Mouse (Mus musculus) kidney, embryonic 16.5 days (tissue): ENCODE measurements around the gene Edem1. TPM values are rescaled to one million over a fixed set of nuclear protein-coding genes. Genes with fewer than 3 reads are reported as not detected.

Experiments used
- ATAC-seq: fragments of 200-750 bp; cut with Nextera tagmentation; 2 replicates; pipeline ENCODE4 v1.8.0; 2017; ENCODE audit warnings: moderate TSS enrichment; ENCODE audit not compliant: low FRiP score, low TSS enrichment
- H3K27ac ChIP-seq: fragments of 300-500 bp; sonication (generic); 2 replicates; pipeline ENCODE4 v1.5.1; 2014; ENCODE audit warnings: low read length
- H3K27me3 ChIP-seq: fragments of 300-500 bp; sonication (generic); 2 replicates; pipeline ENCODE4 v1.6.1; 2014; ENCODE audit warnings: low read length, control low read depth, mixed read lengths; ENCODE audit not compliant: insufficient read depth
- H3K36me3 ChIP-seq: fragments of 300-500 bp; sonication (generic); 2 replicates; pipeline ENCODE4 v1.6.1; 2014; ENCODE audit warnings: low read length, control low read depth, mixed read lengths; ENCODE audit not compliant: insufficient read depth
- H3K4me1 ChIP-seq: fragments of 300-500 bp; sonication (generic); 2 replicates; pipeline ENCODE4 v1.6.1; 2014; ENCODE audit warnings: low read length, control low read depth, mixed read lengths; ENCODE audit not compliant: insufficient read depth
- H3K4me2 ChIP-seq: fragments of 300-500 bp; sonication (generic); replicated peaks from 2 replicates; pipeline ENCODE4 v1.6.1; 2014; ENCODE audit warnings: low read depth, low read length
- H3K4me3 ChIP-seq: fragments of 300-500 bp; sonication (generic); 2 replicates; pipeline ENCODE4 v1.5.1; 2014; ENCODE audit warnings: mild to moderate bottlenecking, low read length
- H3K9ac ChIP-seq: fragments of 300-500 bp; sonication (generic); replicated peaks from 2 replicates; pipeline ENCODE4 v1.6.1; 2014; ENCODE audit warnings: low read length
- H3K9me3 ChIP-seq: fragments of 300-500 bp; sonication (generic); 2 replicates; pipeline ENCODE4 v1.6.1; 2016; ENCODE audit warnings: low read length, control low read depth
- WGBS: fragments of 180-500 bp; shearing (Covaris S2); extraction: QIAGEN DNeasy Blood & Tissue Kit; methylation state at CpG from one replicate; pipeline ENCODE4 v1.1.7; 2014; 5-methylcytosine and 5-hydroxymethylcytosine counted together
- polyA plus RNA-seq: library from polyadenylated mRNA; unstranded; fragments of >200 nt; fragmentation: Nextera tagmentation; extraction: Ambion mirVana; gene quantifications from 2 replicates; pipeline ENCODE4 v1.2.1, GENCODE M21; 2015

The Edem1 gene
- polyA plus RNA-seq, 1 experiment from 2014 or later = 18.8 TPM

DNA sequence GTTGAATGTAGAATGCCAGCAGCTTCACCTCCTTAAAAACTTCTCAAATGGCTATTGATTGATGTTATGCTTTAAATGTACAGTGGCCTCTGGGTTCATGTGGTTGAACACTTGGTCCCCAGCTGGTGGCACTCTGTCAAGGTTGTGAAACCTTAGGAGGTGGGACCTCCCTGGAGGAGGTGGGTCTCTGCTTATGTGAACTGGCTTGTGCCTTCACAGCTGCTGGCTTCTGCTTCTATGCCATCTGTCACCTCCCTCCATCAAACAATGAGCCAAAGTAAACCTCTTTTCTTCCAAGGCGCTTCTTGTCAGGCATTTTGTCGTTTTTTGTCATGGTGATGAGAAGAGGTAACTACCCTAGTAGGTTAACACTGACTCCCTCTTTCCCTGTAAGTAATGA lies 31.7 kb upstream of the Edem1 start:
- no peaks in the 10 kb centered on the region for H3K27me3 ChIP-seq
- no peaks in the 10 kb centered on the region for H3K36me3 ChIP-seq
- no peak overlapping the region for H3K9ac ChIP-seq
- H3K4me1 ChIP-seq = no peaks in the 10 kb centered on the region
- H3K4me3 ChIP-seq = no peak overlapping the region
- H3K27ac ChIP-seq = no peak overlapping the region
- H3K4me2 ChIP-seq = no peak overlapping the region
- H3K9me3 ChIP-seq = no peaks in the 10 kb centered on the region
- 26% methylated on average over 2 of the region's 2 CpGs for whole genome bisulfite sequencing
- peak; percentile 86 for ATAC-seq

DNA sequence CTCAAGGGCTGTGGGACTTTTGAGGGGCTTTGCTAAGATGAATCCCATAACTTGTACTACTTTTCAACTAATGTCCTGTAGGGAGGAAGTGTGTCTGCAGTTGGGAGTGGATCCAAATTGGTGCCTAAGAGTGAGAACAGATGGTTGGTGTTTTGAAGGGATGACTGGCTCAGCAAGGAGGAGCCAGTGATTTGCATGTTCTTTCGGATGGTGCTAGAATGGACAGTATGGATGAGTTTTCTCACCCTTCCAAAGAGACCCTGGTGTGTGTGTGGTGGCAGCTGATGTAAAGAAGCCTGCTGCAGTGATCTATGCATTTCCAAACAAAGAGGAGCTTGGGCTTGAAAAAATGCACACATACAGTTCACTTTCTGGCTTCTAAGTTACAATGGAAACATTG lies 23.2 kb upstream of the Edem1 start:
- peak; percentile 77 for ATAC-seq
- peaks cover 20% of the 10 kb centered on the region for H3K4me1 ChIP-seq
- no peaks in the 10 kb centered on the region for H3K36me3 ChIP-seq
- peak overlapping the region; percentile 48 for H3K27ac ChIP-seq
- no peak overlapping the region for H3K9ac ChIP-seq
- H3K4me2 ChIP-seq = 0 out of 2 replicates have a peak overlapping the region, but pooled peaks have one; percentile 8
- no peaks in the 10 kb centered on the region for H3K9me3 ChIP-seq
- 10% methylated on average over 1 of the region's 1 CpGs for WGBS
- no peak overlapping the region for H3K4me3 ChIP-seq
- H3K27me3 ChIP-seq = no peaks in the 10 kb centered on the region

DNA sequence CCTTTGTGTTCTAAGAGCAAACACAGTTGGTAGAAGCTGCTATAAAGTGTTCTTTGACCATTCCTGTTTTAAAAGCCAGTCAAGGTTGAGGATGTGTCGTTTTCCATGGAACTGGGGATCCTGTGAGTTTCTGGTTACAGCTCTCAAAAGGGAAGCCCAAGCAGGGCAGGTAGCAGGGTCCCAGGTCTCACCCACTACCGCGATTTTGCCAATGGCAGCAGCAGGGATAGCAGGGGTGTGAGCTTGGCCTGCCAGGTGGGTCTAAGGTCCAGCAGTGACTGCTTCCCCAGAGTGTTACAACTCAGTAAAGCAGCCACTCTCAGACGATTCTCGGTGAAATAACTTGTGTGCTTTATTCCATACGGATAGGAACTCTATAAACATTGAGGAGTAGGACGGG lies 22.6 kb upstream of the Edem1 start:
- peak; percentile 21; the same call in 1 of the 2 replicates for ATAC-seq
- H3K4me1 ChIP-seq = peaks cover 20% of the 10 kb centered on the region
- peak overlapping the region; percentile 71; the same call in 1 of the 2 replicates for H3K27ac ChIP-seq
- WGBS = 45% methylated on average over 7 of the region's 7 CpGs
- no peak overlapping the region for H3K4me2 ChIP-seq
- no peaks in the 10 kb centered on the region for H3K36me3 ChIP-seq
- H3K27me3 ChIP-seq = no peaks in the 10 kb centered on the region
- no peaks in the 10 kb centered on the region for H3K9me3 ChIP-seq
- no peak overlapping the region for H3K9ac ChIP-seq
- no peak overlapping the region for H3K4me3 ChIP-seq

DNA sequence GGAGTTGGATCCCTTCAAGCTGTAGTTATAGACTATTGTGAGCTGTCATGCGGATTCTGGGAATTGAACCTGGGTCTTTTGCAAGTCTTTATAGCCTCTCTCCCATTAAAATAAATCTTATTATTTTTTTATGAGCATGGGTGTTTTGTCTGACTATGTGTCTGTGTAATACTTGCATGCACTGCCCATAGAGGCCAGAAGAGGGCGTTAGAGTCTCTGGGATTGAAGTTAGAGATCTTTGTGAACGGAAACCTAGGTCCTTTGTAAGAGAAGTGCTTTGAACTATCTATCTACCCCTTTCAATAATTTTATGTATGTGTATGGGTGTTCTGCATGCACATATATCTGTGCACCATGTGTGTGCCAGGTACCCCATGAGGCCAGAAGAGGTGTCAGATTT lies 21.0 kb upstream of the Edem1 start:
- no peak for ATAC-seq
- no peak overlapping the region for H3K9ac ChIP-seq
- no peak overlapping the region for H3K27ac ChIP-seq
- H3K4me2 ChIP-seq = no peak overlapping the region
- H3K4me3 ChIP-seq = no peak overlapping the region
- no peaks in the 10 kb centered on the region for H3K9me3 ChIP-seq
- 78% methylated on average over 3 of the region's 3 CpGs for WGBS
- no peaks in the 10 kb centered on the region for H3K27me3 ChIP-seq
- no peaks in the 10 kb centered on the region for H3K36me3 ChIP-seq
- peaks cover 23% of the 10 kb centered on the region for H3K4me1 ChIP-seq

DNA sequence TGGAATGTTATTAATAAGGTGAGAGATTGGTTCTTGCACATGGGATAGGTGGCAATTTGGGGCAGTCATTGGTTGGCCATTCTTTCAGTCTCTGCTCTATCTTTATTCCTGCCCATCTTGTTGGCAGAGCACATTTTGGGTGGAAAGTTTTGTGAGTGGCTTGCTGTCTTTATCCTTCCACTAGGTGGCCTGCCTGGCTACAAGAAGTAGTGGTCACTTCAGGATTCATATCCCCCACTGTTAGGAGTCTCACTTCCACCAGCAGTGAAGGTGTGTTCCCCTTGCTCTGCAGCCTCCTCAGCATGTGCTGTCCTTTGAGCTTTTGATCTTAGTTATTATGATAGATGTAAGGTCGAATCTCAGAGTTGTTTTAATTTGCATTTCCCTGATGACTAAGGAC lies 19.7 kb upstream of the Edem1 start:
- no peak overlapping the region for H3K4me2 ChIP-seq
- H3K36me3 ChIP-seq = no peaks in the 10 kb centered on the region
- no peak for ATAC-seq
- peaks cover 23% of the 10 kb centered on the region for H3K4me1 ChIP-seq
- H3K27me3 ChIP-seq = no peaks in the 10 kb centered on the region
- H3K9ac ChIP-seq = no peak overlapping the region
- 81% methylated on average over 1 of the region's 1 CpGs for WGBS
- H3K4me3 ChIP-seq = no peak overlapping the region
- H3K9me3 ChIP-seq = no peaks in the 10 kb centered on the region
- H3K27ac ChIP-seq = no peak overlapping the region

DNA sequence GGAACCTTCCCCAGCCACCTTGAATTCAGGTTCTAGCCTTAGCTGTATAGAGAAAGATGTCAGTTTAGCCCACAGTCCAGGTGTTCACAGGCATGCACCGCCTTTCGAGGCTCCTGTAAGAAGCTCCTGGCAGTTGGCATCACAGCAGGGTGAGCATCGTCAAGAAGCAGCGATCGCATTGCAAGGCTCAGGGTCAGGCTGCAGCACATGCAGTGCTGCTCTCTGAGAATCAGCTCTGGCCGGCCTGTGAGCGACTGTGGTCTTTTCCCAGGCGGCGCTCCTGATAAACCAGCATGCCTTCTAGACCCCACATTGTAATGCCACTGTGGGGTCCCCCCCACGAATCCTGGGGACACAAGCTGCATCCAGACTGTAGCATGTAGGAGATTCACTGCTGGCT lies 18.2 kb upstream of the Edem1 start:
- Histone ChIP-seq H3K9me3 (no peaks in the 10 kb centered on the region), H3K9ac (no peak overlapping the region), H3K27me3 (no peaks in the 10 kb centered on the region), H3K36me3 (peaks cover 5% of the 10 kb centered on the region; the same call in 1 of the 2 replicates), H3K4me2 (no peak overlapping the region), H3K27ac (no peak overlapping the region), H3K4me1 (peaks cover 13% of the 10 kb centered on the region), H3K4me3 (no peak overlapping the region)
- WGBS = 70% methylated on average over 10 of the region's 10 CpGs
- ATAC-seq = no peak

DNA sequence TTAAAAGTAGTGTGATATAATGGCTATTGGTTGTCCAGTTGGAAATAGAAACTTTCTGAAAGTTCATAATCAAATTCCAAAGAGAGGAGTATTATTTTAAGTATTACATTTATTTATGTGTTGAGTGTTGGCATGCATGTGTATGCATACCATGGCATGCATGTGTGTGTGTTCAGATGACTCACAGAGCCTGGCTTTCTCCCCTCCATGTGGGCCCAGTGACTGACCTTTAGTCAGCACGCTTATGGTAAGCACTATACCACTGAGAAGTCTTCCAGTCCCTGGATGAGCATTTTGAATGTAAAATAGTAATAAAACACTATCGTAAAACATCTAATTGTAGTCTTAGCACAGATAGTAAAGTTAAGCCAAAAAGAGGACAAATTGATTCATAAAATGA lies 16.3 kb upstream of the Edem1 start:
- no peak for ATAC-seq
- Histone ChIP-seq H3K27me3 (no peaks in the 10 kb centered on the region), H3K9me3 (no peaks in the 10 kb centered on the region), H3K36me3 (peaks cover 8% of the 10 kb centered on the region; the same call in 1 of the 2 replicates), H3K4me2 (no peak overlapping the region), H3K27ac (no peak overlapping the region), H3K4me3 (no peak overlapping the region), H3K9ac (no peak overlapping the region), H3K4me1 (peaks cover 3% of the 10 kb centered on the region; the same call in 1 of the 2 replicates)
- 82% methylated on average over 2 of the region's 2 CpGs for WGBS

GRCm38 (mm10) chr6:108817510-108817909 lies 10.9 kb upstream of the Edem1 start:
- Histone ChIP-seq H3K4me1 (no peaks in the 10 kb centered on the region), H3K27ac (no peak overlapping the region), H3K9me3 (no peaks in the 10 kb centered on the region), H3K27me3 (no peaks in the 10 kb centered on the region), H3K4me3 (no peak overlapping the region), H3K4me2 (no peak overlapping the region), H3K36me3 (peaks cover 24% of the 10 kb centered on the region), H3K9ac (no peak overlapping the region)
- no peak for ATAC-seq
- WGBS = 83% methylated on average over 4 of the region's 4 CpGs

- H3K36me3 ChIP-seq = peaks cover 22% of the 10 kb centered on the region
- no peak overlapping the region for H3K4me3 ChIP-seq
- no peaks in the 10 kb centered on the region for H3K9me3 ChIP-seq
- no peak overlapping the region for H3K27ac ChIP-seq
- 64% methylated on average over 7 of the region's 7 CpGs for WGBS
- H3K9ac ChIP-seq = no peak overlapping the region
- no peaks in the 10 kb centered on the region for H3K27me3 ChIP-seq
- peaks cover 11% of the 10 kb centered on the region for H3K4me1 ChIP-seq
- no peak for ATAC-seq
- no peak overlapping the region for H3K4me2 ChIP-seq
Measured at GRCm38 (mm10) chr6:108824816-108825545, 3.5 kb upstream of the Edem1 start.

DNA sequence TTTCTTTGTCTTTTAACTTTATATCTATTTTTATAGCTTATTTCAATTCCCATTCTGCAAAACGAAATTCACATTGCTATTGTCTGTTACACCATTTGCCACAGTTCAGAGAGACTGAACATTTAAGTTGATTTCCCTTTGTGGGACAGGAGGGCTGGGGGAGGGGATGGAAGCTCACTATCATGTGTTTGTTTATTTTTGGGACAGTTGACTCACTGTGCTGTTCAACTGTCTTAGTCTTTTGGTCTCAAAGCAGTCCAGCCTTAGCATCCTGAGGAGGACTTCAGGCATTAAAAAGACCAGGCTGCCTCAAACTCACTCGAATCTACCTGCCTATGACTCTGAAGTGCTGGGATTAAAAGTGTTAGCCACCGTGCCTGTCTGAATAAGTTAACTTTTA lies 2.4 kb upstream of the Edem1 start:
- no peak overlapping the region for H3K4me3 ChIP-seq
- peaks cover 18% of the 10 kb centered on the region for H3K36me3 ChIP-seq
- peaks cover 14% of the 10 kb centered on the region for H3K4me1 ChIP-seq
- 64% methylated on average over 3 of the region's 3 CpGs for WGBS
- H3K9ac ChIP-seq = no peak overlapping the region
- H3K27ac ChIP-seq = no peak overlapping the region
- H3K9me3 ChIP-seq = no peaks in the 10 kb centered on the region
- no peak overlapping the region for H3K4me2 ChIP-seq
- ATAC-seq = no peak
- H3K27me3 ChIP-seq = no peaks in the 10 kb centered on the region
